Comparison of ENCODE assay signal across 7 mouse cellular contexts in genomic region chr14:121798411-121798799, GRCm38 (mm10). TPM values are rescaled to one million over a fixed set of nuclear protein-coding genes. Genes with fewer than 3 reads are reported as not detected.
DNase-seq lines count a peak whose midpoint lies in the region; ATAC-seq lines count a peak whose summit lies in the region.

No protein-coding gene starts in this region.

- H3K27me3 ChIP-seq in intestine, embryonic 14.5 days (replicated peaks; ENCODE audit: control insufficient read depth, insufficient read depth, low read length), result no peaks in the 10 kb centered on the region

- DNase-seq in adrenal gland, adult 18-20 months (ENCODE audit: low spot score in 2 of 2), result peak; percentile 85 to 88
- peak; percentile 95 for DNase-seq in embryo, embryonic 11 days
- peak; percentile 90 for DNase-seq in gastrocnemius, postnatal 25 days
- DNase-seq in intestine, embryonic 14.5 days (ENCODE audit: low spot score), result peak; percentile 92
- DNase-seq in left cerebral cortex, postnatal 14 days (ENCODE audit: low spot score in 2 of 2), result peak; percentile 91 to 92
- peak; percentile 94 for DNase-seq in mesoderm, embryonic 11.5 days (ENCODE audit: low read depth, low spot score)
- peak; percentile 87 for DNase-seq in right cerebral cortex, postnatal 4 days

- peak; percentile 87 for ATAC-seq in intestine, embryonic 14.5 days (replicated peaks; ENCODE audit: low FRiP score, low TSS enrichment, low read depth)

- intact Hi-C loops in left cerebral cortex, postnatal 14 days (cut with DNase I), result no loop called here

- H3K36me3 ChIP-seq in intestine, embryonic 14.5 days (ENCODE audit: control insufficient read depth, insufficient read depth, low read length), result no peaks in the 10 kb centered on the region

- H3K9ac ChIP-seq in intestine, embryonic 14.5 days (ENCODE audit: low read length), result peak overlapping the region; percentile 72

- under 1% methylated on average over 22 of the region's 22 CpGs for WGBS in intestine, embryonic 14.5 days

- peak overlapping the region; percentile 73 for H3K4me3 ChIP-seq in intestine, embryonic 14.5 days (ENCODE audit: low read depth, low read length)

- H3K4me2 ChIP-seq in intestine, embryonic 14.5 days (ENCODE audit: low read length), result peak overlapping the region; percentile 97

- peaks cover 3% of the 10 kb centered on the region; the same call in 1 of the 2 replicates for H3K4me1 ChIP-seq in intestine, embryonic 14.5 days (replicated peaks; ENCODE audit: control insufficient read depth, insufficient read depth, low read length)

- H3K9me3 ChIP-seq in intestine, embryonic 14.5 days (ENCODE audit: control insufficient read depth, low read length), result no peaks in the 10 kb centered on the region

- peak overlapping the region; percentile 87 for H3K27ac ChIP-seq in intestine, embryonic 14.5 days (ENCODE audit: low read depth)

RNA-seq across cellular contexts. Expression of gene Dock9, which starts 0.8 kb away (rescaled TPM):
- 10 to 100 TPM; 19.7 to 24.3 TPM for total RNA-seq in adrenal gland, adult 18-20 months (2021)
- 10 to 100 TPM; 14.5 to 17.2 TPM for total RNA-seq in gastrocnemius, postnatal 25 days (2021)
- polyA plus RNA-seq in intestine, embryonic 14.5 days (2014; fragmentation: Nextera tagmentation; extraction: Ambion mirVana), result 34.8 and 42.7 TPM in 2 replicates
- total RNA-seq in left cerebral cortex, postnatal 14 days (2021), result 100 to 1,000 TPM; 136 to 148 TPM

Comparison
In these comparisons a context has a peak if more than half of its experiments do, and no peak if none do; other contexts are left out.
1. Peak in every context shown above with its lines: DNase-seq, ATAC-seq, H3K4me3 ChIP-seq and H3K27ac ChIP-seq.
2. RNA of gene Dock9, which starts 0.8 kb away (total RNA-seq): 136 to 148 TPM in left cerebral cortex, postnatal 14 days; 19.7 to 24.3 TPM in adrenal gland, adult 18-20 months and 14.5 to 17.2 TPM in gastrocnemius, postnatal 25 days; every median in the first group is over 4 times any median in the second.